Mouse (Mus musculus) MEL (cell line): ENCODE measurements around the gene Rab5b. TPM values are rescaled to one million over a fixed set of nuclear protein-coding genes. Genes with fewer than 3 reads are reported as not detected.

ENCODE experiments used
- DNase-seq: peaks from one replicate; pipeline ENCODE4 v3.0.0; 2011; ENCODE audit warnings: low read depth, low spot score
- H3K27ac ChIP-seq: 2 replicates; pipeline ENCODE4 v1.5.1; 2012; ENCODE audit warnings: low read depth, mild to moderate bottlenecking, control low read depth, low read length, moderate library complexity; ENCODE audit not compliant: control insufficient read depth
- H3K27me3 ChIP-seq, 2 experiments: fragments of 150-350 bp in 1 of 2; sonication (generic) in 1 of 2; 2 replicates each; pipeline ENCODE4 v1.6.1; 2012; ENCODE audit warnings: low read length in 2 of 2, mild to moderate bottlenecking in 2 of 2, improper control_type of control experiment in 1 of 2, moderate library complexity in 1 of 2; ENCODE audit not compliant: insufficient read depth in 2 of 2, control insufficient read depth in 1 of 2
- H3K36me3 ChIP-seq, 2 experiments: 2 replicates each; pipeline ENCODE4 v1.6.1; 2012 to 2014; ENCODE audit warnings: low read length in 2 of 2, improper control_type of control experiment in 1 of 2, inconsistent platforms in 1 of 2, mild to moderate bottlenecking in 1 of 2; ENCODE audit not compliant: insufficient read depth in 2 of 2, control insufficient read depth in 1 of 2
- H3K4me1 ChIP-seq, 2 experiments: fragments of 150-350 bp in 1 of 2; sonication (generic) in 1 of 2; 2 replicates each; pipeline ENCODE4 v1.6.1; 2012; ENCODE audit warnings: low read length in 2 of 2, improper control_type of control experiment in 1 of 2, mild to moderate bottlenecking in 1 of 2; ENCODE audit not compliant: insufficient read depth in 2 of 2, control insufficient read depth in 1 of 2
- H3K4me3 ChIP-seq, 2 experiments: fragments of 150-350 bp in 1 of 2; sonication (generic) in 1 of 2; 2 replicates each; pipeline ENCODE4 v1.5.1; 2012; ENCODE audit warnings: low read depth in 2 of 2, low read length in 2 of 2, mild to moderate bottlenecking in 2 of 2, moderate library complexity in 2 of 2, control low read depth in 1 of 2, improper control_type of control experiment in 1 of 2; ENCODE audit not compliant: control insufficient read depth in 1 of 2, insufficient read depth in 1 of 2
- H3K79me2 ChIP-seq: 2 replicates; pipeline ENCODE4 v1.6.1; 2012; ENCODE audit warnings: mild to moderate bottlenecking, low read length, moderate library complexity; ENCODE audit not compliant: control insufficient read depth, poor library complexity, insufficient read depth
- H3K9ac ChIP-seq: 2 replicates; pipeline ENCODE4 v1.6.1; 2012; ENCODE audit warnings: low read depth, mild to moderate bottlenecking, control low read depth, low read length, moderate library complexity; ENCODE audit not compliant: control insufficient read depth, poor library complexity, severe bottlenecking
- H3K9me3 ChIP-seq: fragments of 150-350 bp; sonication (generic); replicated peaks from 2 replicates; pipeline ENCODE4 v1.6.1; 2012; ENCODE audit warnings: mild to moderate bottlenecking, low read length, improper control_type of control experiment, moderate library complexity; ENCODE audit not compliant: insufficient read depth
- CHD1 ChIP-seq: IDR thresholded peaks from 2 replicates; pipeline ENCODE4 v1.6.1; 2012; ENCODE audit warnings: low read depth, mild to moderate bottlenecking, inconsistent platforms, low read length, improper control_type of control experiment
- CHD2 ChIP-seq: IDR thresholded peaks from 2 replicates; pipeline ENCODE4 v1.6.1; 2011; ENCODE audit warnings: low read length, improper control_type of control experiment
- EP300 ChIP-seq, 2 experiments: IDR thresholded peaks; 2 replicates each; pipeline ENCODE4 v1.6.1; 2011; ENCODE audit warnings: improper control_type of control experiment in 2 of 2, low read length in 2 of 2, low read depth in 1 of 2, mild to moderate bottlenecking in 1 of 2
- ETS1 ChIP-seq: IDR thresholded peaks from 2 replicates; pipeline ENCODE4 v1.6.1; 2012; ENCODE audit warnings: low read depth, mild to moderate bottlenecking, inconsistent platforms, low read length, improper control_type of control experiment, moderate library complexity
- GATA1 ChIP-seq: IDR thresholded peaks from 2 replicates; pipeline ENCODE4 v1.6.1; 2011; ENCODE audit warnings: low read depth, low read length, improper control_type of control experiment
- HCFC1 ChIP-seq: IDR thresholded peaks from 2 replicates; pipeline ENCODE4 v1.6.1; 2012; ENCODE audit warnings: low read depth, mild to moderate bottlenecking, inconsistent platforms, low read length, improper control_type of control experiment, moderate library complexity
- MAX ChIP-seq: IDR thresholded peaks from 2 replicates; pipeline ENCODE4 v1.6.1; 2011; ENCODE audit warnings: low read length, improper control_type of control experiment
- MXI1 ChIP-seq: IDR thresholded peaks from 2 replicates; pipeline ENCODE4 v1.6.1; 2011; ENCODE audit warnings: mild to moderate bottlenecking, low read depth, low read length, improper control_type of control experiment
- MYB ChIP-seq: IDR thresholded peaks from 2 replicates; pipeline ENCODE4 v1.6.1; 2011; ENCODE audit warnings: mild to moderate bottlenecking, low read depth, low read length, improper control_type of control experiment
- MYC ChIP-seq: IDR thresholded peaks from 2 replicates; pipeline ENCODE4 v1.6.1; 2011; ENCODE audit warnings: low read depth, mild to moderate bottlenecking, low read length, improper control_type of control experiment, moderate library complexity
- NELFE ChIP-seq: IDR thresholded peaks from 2 replicates; pipeline ENCODE4 v1.6.1; 2011; ENCODE audit warnings: low read depth, low read length, improper control_type of control experiment
- NRF1 ChIP-seq: IDR thresholded peaks from 2 replicates; pipeline ENCODE4 v1.6.1; 2014; ENCODE audit warnings: low read depth, mild to moderate bottlenecking, inconsistent platforms, low read length, improper control_type of control experiment, moderate library complexity; ENCODE audit not compliant: poor library complexity, insufficient read depth, severe bottlenecking
- POLR2A ChIP-seq, 2 experiments: IDR thresholded peaks; 2 replicates each; pipeline ENCODE4 v1.6.1; 2011 to 2012; ENCODE audit warnings: low read length in 2 of 2, mild to moderate bottlenecking in 2 of 2, control low read depth in 1 of 2, improper control_type of control experiment in 1 of 2, low read depth in 1 of 2, moderate library complexity in 1 of 2; ENCODE audit not compliant: control insufficient read depth in 1 of 2, insufficient read depth in 1 of 2, poor library complexity in 1 of 2
- POLR2AphosphoS5 ChIP-seq: IDR thresholded peaks from 2 replicates; pipeline ENCODE4 v1.6.1; 2012; ENCODE audit warnings: low read depth, borderline replicate concordance, mild to moderate bottlenecking, inconsistent platforms, low read length, moderate library complexity, mixed read lengths
- SIN3A ChIP-seq: IDR thresholded peaks from 2 replicates; pipeline ENCODE4 v1.6.1; 2012; ENCODE audit warnings: low read length, improper control_type of control experiment, inconsistent platforms
- TAL1 ChIP-seq: IDR thresholded peaks from 2 replicates; pipeline ENCODE4 v1.6.1; 2012; ENCODE audit warnings: mild to moderate bottlenecking, inconsistent platforms, low read length, moderate library complexity, mixed read lengths
- TBP ChIP-seq: IDR thresholded peaks from 2 replicates; pipeline ENCODE4 v1.8.0; 2011; ENCODE audit warnings: low read depth, low read length, improper control_type of control experiment
- UBTF ChIP-seq: IDR thresholded peaks from 2 replicates; pipeline ENCODE4 v1.6.1; 2012; ENCODE audit warnings: low read depth, mild to moderate bottlenecking, inconsistent platforms, low read length, improper control_type of control experiment, moderate library complexity, borderline replicate concordance; ENCODE audit not compliant: insufficient read depth
- ZKSCAN1 ChIP-seq: IDR thresholded peaks from 2 replicates; pipeline ENCODE4 v1.6.1; 2012; ENCODE audit warnings: low read depth, mild to moderate bottlenecking, inconsistent platforms, low read length, improper control_type of control experiment, moderate library complexity
- polyA plus RNA-seq, 2 experiments: library from polyadenylated mRNA; stranded (reverse) in 1 of 2; unstranded in 1 of 2; fragments of >175 nt in 1 of 2; fragments of >200 nt in 1 of 2; gene quantifications; 2 replicates each; pipeline versions ENCODE4 v1.2.1 to v1.2.4; 2012; ENCODE audit warnings: low replicate concordance in 2 of 2, low read depth in 1 of 2; ENCODE audit not compliant: insufficient read length in 2 of 2, insufficient read depth in 1 of 2, missing spikeins in 1 of 2
- total RNA-seq: library from RNA; depleted of rRNA; stranded (reverse); fragments of 300-350 nt; gene quantifications from 2 replicates; pipeline ENCODE4 v1.2.3, GENCODE M21; 2012

The Rab5b gene
- total and polyA plus RNA-seq, 3 experiments: 18.7 to 45.7 (median 23.3) TPM

- peak overlapping the region; percentile 21; the same call in 1 of the 2 replicates for H3K27ac ChIP-seq
- no peaks in the 10 kb centered on the region for H3K27me3 ChIP-seq
- peaks cover 0 to 21% of the 10 kb centered on the region in 2 experiments for H3K4me1 ChIP-seq
- peak; percentile 60 for DNase-seq
- TF ChIP-seq GATA1 (no peak), UBTF (0 out of 2 replicates have a peak, but pooled peaks have one; percentile 23), CHD2 (no peak), POLR2AphosphoS5 (no peak), MYC (no peak), MYB (no peak), NRF1 (no peak), SIN3A (peak; percentile 31; the same call in 1 of the 2 replicates), CHD1 (no peak), TAL1 (no peak), MXI1 (0 out of 2 replicates have a peak, but pooled peaks have one; percentile 3), ZKSCAN1 (no peak), TBP (no peak), MAX (0 out of 2 replicates have a peak, but pooled peaks have one; percentile 16), EP300 (IDR thresholded peaks at IDR 0.05; ENCODE audit: low read depth in 1 of 2, low read length in 2 of 2) (0 out of 4 replicates have a peak, but pooled peaks of 1 of the 2 experiments have one; percentile 29), ETS1 (0 out of 2 replicates have a peak, but pooled peaks have one; percentile 5)
- H3K36me3 ChIP-seq: peaks cover 0 to 10% of the 10 kb centered on the region in 2 experiments; a peak in 2 of 4 replicates
- peaks cover 5% of the 10 kb centered on the region for H3K79me2 ChIP-seq
- H3K9me3 ChIP-seq: no peaks in the 10 kb centered on the region
- peak overlapping the region; percentile 73 to 81 for H3K4me3 ChIP-seq
- peak overlapping the region; percentile 74 for H3K9ac ChIP-seq
Measured at GRCm38 (mm10) chr10:128743235-128743634, 47.2 kb upstream of the Rab5b start.

GRCm38 (mm10) chr10:128742616-128743015, 46.6 kb upstream of the Rab5b start:
- no peaks in the 10 kb centered on the region for H3K27me3 ChIP-seq
- peak overlapping the region; percentile 73 to 81 for H3K4me3 ChIP-seq
- peak overlapping the region; percentile 66 for H3K9ac ChIP-seq
- H3K9me3 ChIP-seq: no peaks in the 10 kb centered on the region
- peaks cover 0 to 10% of the 10 kb centered on the region in 2 experiments; a peak in 2 of 4 replicates for H3K36me3 ChIP-seq
- no peaks in the 10 kb centered on the region; the same call in 1 of the 2 replicates for H3K79me2 ChIP-seq
- peak; percentile 34 for DNase-seq
- H3K4me1 ChIP-seq: peaks cover 0 to 21% of the 10 kb centered on the region in 2 experiments
- TF ChIP-seq NELFE: peak; percentile 21; the same call in 1 of the 2 replicates
- no peak for TF ChIP-seq ZKSCAN1
- no peak for TF ChIP-seq HCFC1
- TF ChIP-seq MYB: no peak
- TF ChIP-seq POLR2A (IDR thresholded peaks at IDR 0.05; ENCODE audit: control insufficient read depth in 1 of 2, insufficient read depth in 1 of 2, low read depth in 1 of 2, low read length in 2 of 2, poor library complexity in 1 of 2): peak in 1 of 2 experiments; percentile 44; a peak in 1 of 4 replicates
- H3K27ac ChIP-seq: no peak overlapping the region; the same call in 1 of the 2 replicates
